Mouse (Mus musculus): ENCODE measurements around the gene Olfr545. TPM values are rescaled to one million over a fixed set of nuclear protein-coding genes. Genes with fewer than 3 reads are reported as not detected.

Gene Olfr545
- total RNA-seq, 2 experiments from 2014 or later = not detected

GRCm38 (mm10) chr7:102479368-102480078 is 19.9 kb downstream of the Olfr545 start:
- no peak for DNase-seq (ENCODE audit: low spot score in 2 of 2)

DNA sequence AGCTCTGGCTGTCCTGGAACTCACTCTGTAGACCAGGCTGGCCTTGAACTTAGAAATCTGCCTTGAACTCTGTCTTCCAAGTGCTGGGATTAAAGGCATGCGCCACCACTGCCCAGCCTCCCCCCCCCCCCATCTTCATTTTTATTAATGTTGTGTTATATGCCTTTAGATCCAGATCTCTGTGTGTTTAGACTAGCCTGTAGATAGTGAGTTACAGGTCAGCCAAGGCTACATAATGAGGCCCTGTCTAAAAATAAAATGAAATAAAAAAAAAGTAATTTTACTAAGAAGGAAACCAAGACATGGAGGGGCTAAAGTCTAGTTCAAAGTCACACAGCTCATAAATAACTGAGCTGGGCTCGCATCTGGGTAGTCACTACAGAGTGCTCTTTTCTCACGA is 20.4 kb downstream of the Olfr545 start:
- DNase-seq (ENCODE audit: low spot score in 2 of 2) = no peak

DNA sequence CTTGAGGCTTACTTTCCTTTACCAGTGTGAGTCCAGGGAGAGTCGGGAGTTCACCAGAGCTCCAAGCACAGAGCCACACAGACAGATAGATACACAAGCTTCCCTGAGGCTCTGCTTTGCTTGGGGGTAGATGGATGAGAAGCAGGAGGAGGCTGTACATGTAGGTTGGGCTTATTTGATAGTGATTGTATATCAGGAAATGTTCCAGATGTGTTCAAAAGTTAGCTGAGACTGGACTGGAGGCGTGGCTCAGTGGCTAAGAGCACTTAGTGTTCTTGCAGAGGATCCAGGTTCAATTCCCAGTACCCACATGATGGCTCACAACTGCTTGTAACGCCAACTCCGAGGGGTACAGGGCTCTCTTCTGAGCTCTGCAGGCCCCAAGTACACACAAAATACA is 20.9 kb downstream of the Olfr545 start:
- DNase-seq (ENCODE audit: low spot score in 2 of 2) = no peak

DNA sequence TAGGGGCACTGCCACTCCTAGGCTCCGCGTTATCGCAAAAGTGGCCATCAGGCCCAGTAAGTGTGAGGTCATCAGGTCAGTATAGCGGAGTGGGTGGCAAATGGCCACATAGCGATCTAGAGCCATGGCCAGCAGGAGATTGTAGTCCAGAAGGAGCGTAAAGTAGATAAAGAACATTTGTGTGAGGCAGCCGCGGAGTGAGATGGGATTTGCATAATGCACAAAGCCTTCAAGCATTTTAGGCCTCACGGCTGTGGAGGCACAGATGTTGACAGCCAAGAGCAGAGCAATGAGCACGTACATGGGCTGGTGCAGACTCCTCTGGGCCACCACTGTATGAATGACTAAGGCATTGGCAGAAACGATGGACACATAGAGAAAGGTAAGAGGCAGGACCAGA is 22.0 kb downstream of the Olfr545 start:
- DNase-seq (ENCODE audit: low spot score in 2 of 2) = no peak

DNA sequence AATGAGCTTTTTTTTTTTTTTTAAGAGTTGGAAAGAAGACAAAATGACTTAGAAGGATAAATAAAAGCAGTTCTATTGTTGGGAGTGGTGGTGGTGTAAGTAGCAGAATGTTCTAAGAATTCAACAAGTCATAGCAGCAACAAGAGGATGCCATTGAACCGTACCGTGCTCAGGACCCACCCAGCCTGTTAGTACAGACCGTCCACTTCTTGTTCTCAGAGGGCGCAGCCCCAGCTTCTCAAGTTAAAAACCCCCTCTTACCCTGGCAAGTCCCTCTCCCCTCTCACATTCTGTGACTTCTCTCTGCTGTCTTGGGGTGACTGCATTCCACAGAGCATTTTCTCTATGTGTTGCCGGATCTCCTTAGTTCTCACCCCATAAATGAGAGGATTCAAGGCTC is 22.8 kb downstream of the Olfr545 start:
- no peak for DNase-seq (ENCODE audit: low spot score in 2 of 2)

DNA sequence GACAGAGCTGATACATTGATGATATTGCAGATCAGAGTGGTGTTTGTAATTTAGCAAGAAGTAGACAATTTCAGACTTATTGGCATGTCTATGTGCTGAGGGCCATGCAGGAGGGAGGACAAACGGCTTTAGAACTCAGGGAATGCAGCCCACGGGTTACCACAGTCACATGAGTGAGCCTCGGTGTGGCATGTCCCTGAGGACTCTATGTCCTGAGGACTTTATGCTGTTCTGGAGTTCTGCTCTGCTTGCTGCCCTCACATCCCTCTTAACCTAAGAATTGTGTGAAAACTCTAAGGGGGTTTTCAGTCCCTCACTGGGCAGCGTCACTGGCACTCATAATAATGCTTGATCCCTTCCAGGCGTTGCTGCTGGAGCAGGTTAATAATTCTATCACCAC is 26.7 kb downstream of the Olfr545 start:
- DNase-seq (ENCODE audit: low spot score in 2 of 2) = no peak

GRCm38 (mm10) chr7:102467566-102467965 is 31.8 kb downstream of the Olfr545 start:
- DNase-seq (ENCODE audit: low spot score in 2 of 2) = no peak

- DNase-seq (ENCODE audit: low spot score in 2 of 2) = no peak
These were observed 40.6 kb downstream of the Olfr545 start for GRCm38 (mm10) chr7:102458618-102459380.

DNA sequence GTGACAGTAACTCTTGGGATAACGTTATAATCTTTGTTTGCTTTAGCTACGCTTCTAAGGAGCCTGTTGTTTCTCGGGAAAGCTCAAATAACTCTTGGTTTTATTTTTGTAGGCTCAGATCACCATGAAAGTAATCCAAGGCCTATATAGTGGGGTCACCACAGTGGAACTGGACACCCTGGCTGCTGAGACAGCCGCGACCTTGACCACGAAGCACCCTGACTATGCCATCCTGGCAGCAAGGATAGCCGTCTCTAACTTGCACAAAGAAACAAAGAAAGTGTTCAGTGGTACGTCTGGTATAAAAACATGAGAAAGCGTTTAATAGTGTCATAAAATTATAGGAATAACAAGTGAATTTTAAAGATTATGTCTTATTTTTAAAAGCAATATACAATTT is 52.9 kb downstream of the Olfr545 start:
- DNase-seq (ENCODE audit: low spot score in 2 of 2) = no peak

- DNase-seq (ENCODE audit: low spot score in 2 of 2) = no peak
These were observed 55.1 kb downstream of the Olfr545 start for GRCm38 (mm10) chr7:102444301-102444700.

GRCm38 (mm10) chr7:102442432-102442831 is 56.9 kb downstream of the Olfr545 start:
- no peak for DNase-seq (ENCODE audit: low spot score in 2 of 2)

- peak; percentile 97 for DNase-seq (ENCODE audit: low spot score in 2 of 2)
These were observed 57.5 kb downstream of the Olfr545 start, which contains the start of gene Rrm1 for GRCm38 (mm10) chr7:102441657-102442391. Gene Rrm1 (plus strand): TSS chr7:102441695.

Other genes with a start within 250 kb of the Olfr545 start
- 10 to 100 TPM; 27.8 to 32.9 TPM for gene Rhog, start 243.5 kb downstream of the Olfr545 start, total RNA-seq (2021)
- gene Stim1, start 231.8 kb downstream of the Olfr545 start, total RNA-seq (2021) = 10 to 100 TPM; 66.7 to 71.6 TPM
- 10 to 100 TPM in 1 of 2 experiments, 1 to 10 TPM in 1; 9.4 to 11.4 TPM for gene Rrm1, start 57.9 kb downstream of the Olfr545 start, total RNA-seq (2021)
- not detected for gene Olfr543, start 17.9 kb downstream of the Olfr545 start, total RNA-seq (2021)
- not detected for gene Olfr544, start 11.3 kb downstream of the Olfr545 start, total RNA-seq (2021)
- gene Olfr547, start 35.2 kb upstream of the Olfr545 start, total RNA-seq (2021) = not detected
- gene Olfr548-ps1, start 41.3 kb upstream of the Olfr545 start, total RNA-seq (2021) = not detected
- not detected for gene Olfr549, start 50.3 kb upstream of the Olfr545 start, total RNA-seq (2021)
- 1 to 10 TPM; 3.3 to 4.0 TPM for gene Trim21, start 65.9 kb upstream of the Olfr545 start, total RNA-seq (2021)
- 1 to 10 TPM; 2.4 to 2.8 TPM for gene Olfr550, start 71.9 kb upstream of the Olfr545 start, total RNA-seq (2021)
- gene Olfr551, start 92.3 kb upstream of the Olfr545 start, total RNA-seq (2021) = not detected
- gene Olfr552, start 98.2 kb upstream of the Olfr545 start, total RNA-seq (2021) = under 1 TPM; 0.07 to 0.08 TPM
- not detected for gene Olfr553, start 118.6 kb upstream of the Olfr545 start, total RNA-seq (2021)
- gene Olfr554, start 138.9 kb upstream of the Olfr545 start, total RNA-seq (2021) = under 1 TPM in 1 of 2 experiments, not detected in 1; 0.23 TPM
- gene Olfr555, start 159.2 kb upstream of the Olfr545 start, total RNA-seq (2021) = not detected
- gene Olfr556, start 165.3 kb upstream of the Olfr545 start, total RNA-seq (2021) = not detected
- gene Trim68, start 187.8 kb upstream of the Olfr545 start, total RNA-seq (2021) = 1 to 10 TPM; 5.2 to 6.4 TPM
- gene Olfr557, start 196.3 kb upstream of the Olfr545 start, total RNA-seq (2021) = under 1 TPM in 1 of 2 experiments, not detected in 1; 0.20 TPM
- under 1 TPM; 0.30 to 0.32 TPM for gene Olfr558, start 202.6 kb upstream of the Olfr545 start, total RNA-seq (2021)
- gene Olfr33, start 219.5 kb upstream of the Olfr545 start, total RNA-seq (2021) = not detected
- gene Olfr559, start 227.9 kb upstream of the Olfr545 start, total RNA-seq (2021) = not detected

Data from layer of hippocampus, adult 18-20 months (tissue).